Mouse (Mus musculus) CH12.LX (cell line): ENCODE data around the gene Asb10.

Experiments used
- CHD1 ChIP-seq: IDR thresholded peaks from 2 replicates; pipeline ENCODE4 v1.6.1; 2012; ENCODE audit warnings: low read depth, low read length, improper control_type of control experiment, inconsistent platforms
- CTCF ChIP-seq, 2 experiments: IDR thresholded peaks in 1 of 2; conservative IDR thresholded peaks in 1 of 2; 2 replicates each; pipeline ENCODE4 v1.5.1; 2011 to 2012; ENCODE audit warnings: low read depth in 2 of 2, low read length in 2 of 2, improper control_type of control experiment in 1 of 2, inconsistent platforms in 1 of 2, mild to moderate bottlenecking in 1 of 2, moderate library complexity in 1 of 2
- ETS1 ChIP-seq: conservative IDR thresholded peaks from 2 replicates; pipeline ENCODE4 v1.6.1; 2012; ENCODE audit warnings: low read depth, mild to moderate bottlenecking, inconsistent platforms, low read length, improper control_type of control experiment, moderate library complexity
- GABPA ChIP-seq: IDR thresholded peaks from 2 replicates; pipeline ENCODE4 v1.6.1; 2012; ENCODE audit warnings: low read depth, low read length, improper control_type of control experiment, inconsistent platforms; ENCODE audit not compliant: insufficient replicate concordance
- IRF4 ChIP-seq: IDR thresholded peaks from 2 replicates; pipeline ENCODE4 v1.6.1; 2014; ENCODE audit warnings: low read depth, mild to moderate bottlenecking, inconsistent platforms, low read length, improper control_type of control experiment
- KAT2A ChIP-seq: IDR thresholded peaks from 2 replicates; pipeline ENCODE4 v1.6.1; 2012; ENCODE audit warnings: low read length, improper control_type of control experiment, inconsistent platforms; ENCODE audit not compliant: insufficient replicate concordance
- MAX ChIP-seq: IDR thresholded peaks from 2 replicates; pipeline ENCODE4 v1.6.1; 2011; ENCODE audit warnings: low read length, improper control_type of control experiment
- PAX5 ChIP-seq: IDR thresholded peaks from 2 replicates; pipeline ENCODE4 v1.6.1; 2012; ENCODE audit warnings: low read length, inconsistent platforms, mixed read lengths
- POLR2A ChIP-seq: IDR thresholded peaks from 2 replicates; pipeline ENCODE4 v1.6.1; 2011; ENCODE audit warnings: low read depth, mild to moderate bottlenecking, improper control_type of control experiment, low read length
- POLR2AphosphoS2 ChIP-seq: IDR thresholded peaks from 2 replicates; pipeline ENCODE4 v1.6.1; 2011; ENCODE audit warnings: low read depth, low read length, improper control_type of control experiment
- RAD21 ChIP-seq: IDR thresholded peaks from 2 replicates; pipeline ENCODE4 v1.6.1; 2011; ENCODE audit warnings: low read depth, mild to moderate bottlenecking, low read length, improper control_type of control experiment, moderate library complexity
- SMC3 ChIP-seq: IDR thresholded peaks from 2 replicates; pipeline ENCODE4 v1.6.1; 2011; ENCODE audit warnings: low read depth, low read length, improper control_type of control experiment
- TBP ChIP-seq: conservative IDR thresholded peaks from 2 replicates; pipeline ENCODE4 v1.6.1; 2011; ENCODE audit warnings: low read depth, low read length, improper control_type of control experiment

GRCm38 (mm10) chr5:24492546-24493285 is 48.1 kb downstream of the Asb10 start:
- TF ChIP-seq CHD1 (no peak), ETS1 (no peak), RAD21 (no peak), POLR2A (no peak), CTCF (conservative IDR thresholded peaks at IDR 0.05 in 1 of 2, IDR thresholded peaks at IDR 0.05 in 1 of 2; ENCODE audit: low read depth in 2 of 2, low read length in 2 of 2) (no peak), SMC3 (no peak), IRF4 (no peak), MAX (no peak), POLR2AphosphoS2 (no peak), KAT2A (no peak), GABPA (no peak), TBP (no peak), PAX5 (no peak)
